Mouse (Mus musculus) yolk sac, embryonic 10.5 days (tissue): ENCODE data around the gene Hlf.

Experiments used
- DNase-seq: peaks from one replicate; pipeline ENCODE4 v3.0.0-alpha.2; 2017; ENCODE audit warnings: low spot score

Gene Hlf

GRCm38 (mm10) chr11:90390817-90391173 is at the start of gene Hlf:
Gene Hlf, minus strand, starts transcription at chr11:90390895.
- peak; percentile 87 for DNase-seq

- no peak for DNase-seq
Observed at GRCm38 (mm10) chr11:90438768-90439167, 48.1 kb upstream of the Hlf start.

GRCm38 (mm10) chr11:90425207-90425525 is 34.5 kb upstream of the Hlf start:
- no peak for DNase-seq

GRCm38 (mm10) chr11:90424334-90425206 is 33.9 kb upstream of the Hlf start:
- no peak for DNase-seq

GRCm38 (mm10) chr11:90423896-90424295 is 33.2 kb upstream of the Hlf start:
- DNase-seq = no peak

GRCm38 (mm10) chr11:90419706-90420105 is 29.0 kb upstream of the Hlf start:
- DNase-seq = no peak

GRCm38 (mm10) chr11:90417921-90418320 is 27.2 kb upstream of the Hlf start:
- peak; percentile 91 for DNase-seq

GRCm38 (mm10) chr11:90417011-90417410 is 26.3 kb upstream of the Hlf start:
- DNase-seq = no peak

GRCm38 (mm10) chr11:90398850-90399249 is 8.2 kb upstream of the Hlf start:
- DNase-seq = no peak

GRCm38 (mm10) chr11:90391271-90392185 is 833 bp upstream of the Hlf start:
- DNase-seq = no peak

GRCm38 (mm10) chr11:90389902-90390816 is 536 bp downstream of the Hlf start:
- no peak for DNase-seq

- peak; percentile 52 for DNase-seq
Observed at GRCm38 (mm10) chr11:90389174-90389901, 1.4 kb downstream of the Hlf start.

- DNase-seq = no peak
Observed at GRCm38 (mm10) chr11:90387501-90388440, 2.9 kb downstream of the Hlf start.

- DNase-seq = no peak
Observed at GRCm38 (mm10) chr11:90382005-90382611, 8.6 kb downstream of the Hlf start.

- DNase-seq = no peak
Observed at GRCm38 (mm10) chr11:90381113-90381512, 9.6 kb downstream of the Hlf start.

- no peak for DNase-seq
Observed at GRCm38 (mm10) chr11:90380131-90380685, 10.5 kb downstream of the Hlf start.

GRCm38 (mm10) chr11:90378008-90378407 is 12.7 kb downstream of the Hlf start:
- DNase-seq = no peak

- no peak for DNase-seq
Observed at GRCm38 (mm10) chr11:90376436-90376835, 14.3 kb downstream of the Hlf start.

GRCm38 (mm10) chr11:90371470-90372100 is 19.1 kb downstream of the Hlf start:
- DNase-seq = no peak
